ENCODE assay signal across 9 mouse cellular contexts in the genomic region with DNA sequence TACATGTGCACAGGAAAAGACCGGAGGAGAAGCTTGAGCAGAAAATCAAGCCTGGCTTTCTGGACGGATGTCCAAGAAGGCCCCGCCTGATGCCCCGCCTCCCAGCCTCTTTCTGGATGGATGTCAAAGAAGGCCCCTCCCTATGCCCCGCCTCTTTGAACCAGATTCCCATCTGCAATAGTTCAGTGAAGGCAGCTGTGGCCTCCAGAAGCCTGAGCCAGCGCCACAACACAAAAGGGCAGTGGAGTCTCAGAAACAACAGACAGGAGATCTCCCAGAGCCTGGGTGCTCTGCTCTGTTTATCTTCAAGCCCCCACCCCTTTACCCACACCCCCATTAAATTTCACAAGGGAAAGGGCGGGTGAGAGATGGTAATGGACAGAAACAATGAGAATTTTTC.
DNase-seq lines count a peak whose midpoint lies in the region; ATAC-seq lines count a peak whose summit lies in the region.
"Had no signal": no experiment of that assay in that cellular context is flagged by ENCODE, and none has a peak within 500 bp of the region (broad histone marks: within the 10 kb centered on the region; RNA-seq: fewer than 3 reads in every experiment).

No protein-coding gene starts in this region.

- no peaks in the 10 kb centered on the region for H3K36me3 ChIP-seq in kidney, embryonic 16.5 days (ENCODE audit: insufficient read depth, low read length)
- H3K36me3 ChIP-seq in stomach, embryonic 14.5 days (ENCODE audit: control insufficient read depth, insufficient read depth, low read length): no peaks in the 10 kb centered on the region
- H3K36me3 ChIP-seq: liver, embryonic 15.5 days had no signal

- peak; percentile 55; the same call in 1 of the 2 replicates for ATAC-seq in kidney, embryonic 16.5 days (ENCODE audit: low FRiP score, low TSS enrichment)
- ATAC-seq in stomach, embryonic 14.5 days (ENCODE audit: insufficient number of reproducible peaks, insufficient read depth, low FRiP score, low read depth): no peak

- no peaks in the 10 kb centered on the region for H3K27me3 ChIP-seq in kidney, embryonic 16.5 days (ENCODE audit: insufficient read depth, low read length)
- H3K27me3 ChIP-seq in stomach, embryonic 14.5 days (ENCODE audit: control insufficient read depth, insufficient read depth, low read length): no peaks in the 10 kb centered on the region
- H3K27me3 ChIP-seq: liver, embryonic 15.5 days had no signal

- 68% methylated on average over 7 of the region's 7 CpGs for WGBS in kidney, embryonic 16.5 days
- WGBS in stomach, embryonic 14.5 days: 67% methylated on average over 7 of the region's 7 CpGs

- H3K4me3 ChIP-seq in kidney, embryonic 16.5 days (ENCODE audit: low read length): no peak overlapping the region
- no peak overlapping the region for H3K4me3 ChIP-seq in stomach, embryonic 14.5 days (ENCODE audit: low read depth, low read length)
- H3K4me3 ChIP-seq: liver, embryonic 15.5 days had no signal

- no peaks in the 10 kb centered on the region for H3K4me1 ChIP-seq in kidney, embryonic 16.5 days (ENCODE audit: insufficient read depth, low read length)
- no peaks in the 10 kb centered on the region for H3K4me1 ChIP-seq in stomach, embryonic 14.5 days (ENCODE audit: control insufficient read depth, insufficient read depth, low read length)
- H3K4me1 ChIP-seq: liver, embryonic 15.5 days had no signal

- peaks cover 5% of the 10 kb centered on the region; the same call in 1 of the 2 replicates for H3K9me3 ChIP-seq in kidney, embryonic 16.5 days (ENCODE audit: low read length)
- H3K9me3 ChIP-seq in stomach, embryonic 14.5 days (ENCODE audit: control insufficient read depth, low read depth, low read length): no peaks in the 10 kb centered on the region
- H3K9me3 ChIP-seq: liver, embryonic 15.5 days had no signal

- no peak overlapping the region for H3K9ac ChIP-seq in kidney, embryonic 16.5 days (replicated peaks; ENCODE audit: low read length)
- H3K9ac ChIP-seq in stomach, embryonic 14.5 days (replicated peaks; ENCODE audit: low read depth, low read length): no peak overlapping the region
- H3K9ac ChIP-seq: liver, embryonic 15.5 days had no signal

- no peak overlapping the region for H3K4me2 ChIP-seq in kidney, embryonic 16.5 days (replicated peaks; ENCODE audit: low read depth, low read length)
- no peak overlapping the region for H3K4me2 ChIP-seq in stomach, embryonic 14.5 days (replicated peaks; ENCODE audit: low read depth, low read length)
- H3K4me2 ChIP-seq: liver, embryonic 15.5 days had no signal

- H3K27ac ChIP-seq in kidney, embryonic 16.5 days (ENCODE audit: low read length): no peak overlapping the region; the same call in 1 of the 2 replicates
- H3K27ac ChIP-seq in stomach, embryonic 14.5 days (ENCODE audit: low read length): 0 out of 2 replicates have a peak overlapping the region, but pooled peaks have one; percentile 21
- H3K27ac ChIP-seq: liver, embryonic 15.5 days had no signal

- DNase-seq in kidney, adult 18-20 months: no peak
- DNase-seq in embryo, embryonic 11 days: peak; percentile 56
- peak; percentile 4 to 32 for DNase-seq in kidney, postnatal 36 days
- DNase-seq in left cerebral cortex, adult 9 months (ENCODE audit: low spot score in 2 of 2): no peak
- no peak for DNase-seq in cerebellum, adult 18-20 months
- no peak for DNase-seq in thymus, postnatal 4 days

Comparison
In these comparisons a context has a peak if more than half of its experiments do, and no peak if none do; other contexts are left out.
1. DNase-seq: peak in embryo, embryonic 11 days (single experiment) and kidney, postnatal 36 days (2 of 2); none in kidney, adult 18-20 months (single experiment), left cerebral cortex, adult 9 months (0 of 2), cerebellum, adult 18-20 months (0 of 2) and thymus, postnatal 4 days (single experiment).